Mouse (Mus musculus) E14TG2a.4 (cell line): Measurements from ENCODE around the gene Metap1d.

ENCODE experiments used
- H3K27me3 ChIP-seq: 2 replicates; pipeline ENCODE4 v1.6.1; 2014; ENCODE audit warnings: low read length, control low read depth; ENCODE audit not compliant: insufficient read depth
- H3K36me3 ChIP-seq: 2 replicates; pipeline ENCODE4 v1.6.1; 2014; ENCODE audit warnings: low read length, control low read depth; ENCODE audit not compliant: insufficient read depth
- H3K4me1 ChIP-seq: replicated peaks from 2 replicates; pipeline ENCODE4 v1.6.1; 2014; ENCODE audit warnings: low read depth, low read length, control low read depth
- H3K4me3 ChIP-seq: replicated peaks from 2 replicates; pipeline ENCODE4 v1.5.1; 2014; ENCODE audit warnings: mild to moderate bottlenecking, low read length
- H3K9me3 ChIP-seq: 2 replicates; pipeline ENCODE4 v1.6.1; 2014; ENCODE audit warnings: low read length, control low read depth
- CTCF ChIP-seq: conservative IDR thresholded peaks from 2 replicates; pipeline ENCODE4 v1.5.1; 2014; ENCODE audit warnings: low read length
- NANOG ChIP-seq: IDR thresholded peaks from 2 replicates; pipeline ENCODE4 v1.6.1; 2014; ENCODE audit warnings: borderline replicate concordance, low read length, mixed read lengths
- POU5F1 ChIP-seq: IDR thresholded peaks from 2 replicates; pipeline ENCODE4 v1.6.1; 2014; ENCODE audit warnings: low read length, borderline replicate concordance

Gene Metap1d

GRCm38 (mm10) chr2:71499276-71500230, 46.5 kb downstream of the Metap1d start:
- H3K27me3 ChIP-seq, result no peaks in the 10 kb centered on the region
- TF ChIP-seq NANOG (no peak), CTCF (no peak), POU5F1 (no peak)
- no peaks in the 10 kb centered on the region for H3K9me3 ChIP-seq

GRCm38 (mm10) chr2:71504852-71505251, 51.8 kb downstream of the Metap1d start:
- Histone ChIP-seq H3K27me3 (no peaks in the 10 kb centered on the region), H3K9me3 (no peaks in the 10 kb centered on the region), H3K4me1 (peaks cover 21% of the 10 kb centered on the region), H3K4me3 (no peak overlapping the region), H3K36me3 (no peaks in the 10 kb centered on the region)
- TF ChIP-seq POU5F1 (no peak), NANOG (no peak), CTCF (no peak)

More at GRCm38 (mm10) chr2:71499276-71500230, 46.5 kb downstream of the Metap1d start:
- no peak overlapping the region for H3K4me3 ChIP-seq
- H3K36me3 ChIP-seq, result no peaks in the 10 kb centered on the region
- H3K4me1 ChIP-seq, result peaks cover 40% of the 10 kb centered on the region

GRCm38 (mm10) chr2:71511209-71511608, 58.1 kb downstream of the Metap1d start:
- no peaks in the 10 kb centered on the region for H3K9me3 ChIP-seq
- no peaks in the 10 kb centered on the region for H3K4me1 ChIP-seq
- no peak overlapping the region for H3K4me3 ChIP-seq
- H3K36me3 ChIP-seq, result 0 out of 2 replicates have a peak, but pooled peaks cover 3% of the 10 kb centered on the region
- no peak for TF ChIP-seq NANOG
- TF ChIP-seq POU5F1, result no peak
- TF ChIP-seq CTCF, result no peak
- no peaks in the 10 kb centered on the region for H3K27me3 ChIP-seq

GRCm38 (mm10) chr2:71512326-71512725, 59.2 kb downstream of the Metap1d start:
- Histone ChIP-seq H3K36me3 (0 out of 2 replicates have a peak, but pooled peaks cover 3% of the 10 kb centered on the region), H3K27me3 (no peaks in the 10 kb centered on the region), H3K4me3 (no peak overlapping the region), H3K9me3 (no peaks in the 10 kb centered on the region), H3K4me1 (no peaks in the 10 kb centered on the region)
- TF ChIP-seq NANOG, result no peak
- no peak for TF ChIP-seq CTCF
- TF ChIP-seq POU5F1, result no peak

GRCm38 (mm10) chr2:71516995-71517394, 63.9 kb downstream of the Metap1d start:
- no peaks in the 10 kb centered on the region for H3K36me3 ChIP-seq
- no peak for TF ChIP-seq POU5F1
- TF ChIP-seq CTCF, result no peak
- no peak for TF ChIP-seq NANOG
- no peak overlapping the region for H3K4me3 ChIP-seq
- no peaks in the 10 kb centered on the region for H3K9me3 ChIP-seq
- H3K27me3 ChIP-seq, result 0 out of 2 replicates have a peak, but pooled peaks cover 3% of the 10 kb centered on the region
- H3K4me1 ChIP-seq, result peaks cover 8% of the 10 kb centered on the region; the same call in 1 of the 2 replicates

- H3K4me3 ChIP-seq, result no peak overlapping the region
- peaks cover 6% of the 10 kb centered on the region; the same call in 1 of the 2 replicates for H3K27me3 ChIP-seq
- H3K9me3 ChIP-seq, result no peaks in the 10 kb centered on the region
- TF ChIP-seq NANOG (no peak), POU5F1 (no peak), CTCF (no peak)
- H3K4me1 ChIP-seq, result peaks cover 8% of the 10 kb centered on the region; the same call in 1 of the 2 replicates
- H3K36me3 ChIP-seq, result no peaks in the 10 kb centered on the region
Measured at GRCm38 (mm10) chr2:71517466-71518099, 64.5 kb downstream of the Metap1d start.

- H3K4me1 ChIP-seq, result peaks cover 48% of the 10 kb centered on the region
- no peaks in the 10 kb centered on the region for H3K36me3 ChIP-seq
- no peak for TF ChIP-seq POU5F1
- no peak for TF ChIP-seq NANOG
- TF ChIP-seq CTCF, result no peak
- no peak overlapping the region for H3K4me3 ChIP-seq
- H3K27me3 ChIP-seq, result peaks cover 56% of the 10 kb centered on the region
- no peaks in the 10 kb centered on the region for H3K9me3 ChIP-seq
Measured at GRCm38 (mm10) chr2:71522871-71523270, 69.8 kb downstream of the Metap1d start.

- TF ChIP-seq POU5F1, result no peak
- TF ChIP-seq CTCF, result no peak
- TF ChIP-seq NANOG, result no peak
Measured at GRCm38 (mm10) chr2:71523431-71523830, 70.4 kb downstream of the Metap1d start.

More at GRCm38 (mm10) chr2:71523431-71523830, 70.4 kb downstream of the Metap1d start:
- Histone ChIP-seq H3K27me3 (peaks cover 62% of the 10 kb centered on the region), H3K36me3 (no peaks in the 10 kb centered on the region), H3K4me1 (peaks cover 53% of the 10 kb centered on the region), H3K4me3 (no peak overlapping the region), H3K9me3 (no peaks in the 10 kb centered on the region)
